Mouse (Mus musculus) midbrain, embryonic 16.5 days (tissue): Measurements from ENCODE around the gene Il34. TPM values are rescaled to one million over a fixed set of nuclear protein-coding genes. Genes with fewer than 3 reads are reported as not detected.

Source experiments
- ATAC-seq: fragments of 200-750 bp; cut with Nextera tagmentation; 2 replicates; pipeline ENCODE4 v1.8.0; 2017; ENCODE audit warnings: moderate TSS enrichment
- H3K27ac ChIP-seq: fragments of 300-500 bp; sonication (generic); 2 replicates; pipeline ENCODE4 v1.5.1; 2014; ENCODE audit warnings: mild to moderate bottlenecking, low read length, mixed read lengths
- H3K27me3 ChIP-seq: fragments of 300-500 bp; sonication (generic); 2 replicates; pipeline ENCODE4 v1.6.1; 2014; ENCODE audit warnings: low read depth, low read length, mixed read lengths; ENCODE audit not compliant: control insufficient read depth, insufficient read depth
- H3K36me3 ChIP-seq: fragments of 300-500 bp; sonication (generic); 2 replicates; pipeline ENCODE4 v1.6.1; 2014; ENCODE audit warnings: mild to moderate bottlenecking, low read length, moderate library complexity, mixed read lengths; ENCODE audit not compliant: control insufficient read depth, insufficient read depth
- H3K4me1 ChIP-seq: fragments of 300-500 bp; sonication (generic); 2 replicates; pipeline ENCODE4 v1.6.1; 2014; ENCODE audit warnings: mild to moderate bottlenecking, low read length, mixed read lengths; ENCODE audit not compliant: control insufficient read depth, insufficient read depth
- H3K4me2 ChIP-seq: fragments of 300-500 bp; sonication (generic); 2 replicates; pipeline ENCODE4 v1.6.1; 2014; ENCODE audit warnings: mild to moderate bottlenecking, low read length, mixed read lengths
- H3K4me3 ChIP-seq: fragments of 300-500 bp; sonication (generic); 2 replicates; pipeline ENCODE4 v1.5.1; 2014; ENCODE audit warnings: low read depth, mild to moderate bottlenecking, low read length, moderate library complexity, mixed read lengths
- H3K9ac ChIP-seq: fragments of 300-500 bp; sonication (generic); 2 replicates; pipeline ENCODE4 v1.6.1; 2014; ENCODE audit warnings: low read depth, low read length, mixed read lengths
- H3K9me3 ChIP-seq: fragments of 300-500 bp; sonication (generic); replicated peaks from 2 replicates; pipeline ENCODE4 v1.6.1; 2014; ENCODE audit warnings: mild to moderate bottlenecking, low read length, mixed read lengths; ENCODE audit not compliant: control insufficient read depth, poor library complexity, severe bottlenecking
- WGBS: fragments of 180-500 bp; shearing (Covaris S2); extraction: QIAGEN DNeasy Blood & Tissue Kit; methylation state at CpG from one replicate; pipeline ENCODE4 v1.1.7; 2014; 5-methylcytosine and 5-hydroxymethylcytosine counted together
- polyA plus RNA-seq: library from polyadenylated mRNA; unstranded; fragments of >200 nt; fragmentation: Nextera tagmentation; extraction: Ambion mirVana; gene quantifications from 2 replicates; pipeline ENCODE4 v1.2.1, GENCODE M21; 2015

Il34 gene
- polyA plus RNA-seq, 1 experiment from 2014 or later, result 7.7 TPM

DNA sequence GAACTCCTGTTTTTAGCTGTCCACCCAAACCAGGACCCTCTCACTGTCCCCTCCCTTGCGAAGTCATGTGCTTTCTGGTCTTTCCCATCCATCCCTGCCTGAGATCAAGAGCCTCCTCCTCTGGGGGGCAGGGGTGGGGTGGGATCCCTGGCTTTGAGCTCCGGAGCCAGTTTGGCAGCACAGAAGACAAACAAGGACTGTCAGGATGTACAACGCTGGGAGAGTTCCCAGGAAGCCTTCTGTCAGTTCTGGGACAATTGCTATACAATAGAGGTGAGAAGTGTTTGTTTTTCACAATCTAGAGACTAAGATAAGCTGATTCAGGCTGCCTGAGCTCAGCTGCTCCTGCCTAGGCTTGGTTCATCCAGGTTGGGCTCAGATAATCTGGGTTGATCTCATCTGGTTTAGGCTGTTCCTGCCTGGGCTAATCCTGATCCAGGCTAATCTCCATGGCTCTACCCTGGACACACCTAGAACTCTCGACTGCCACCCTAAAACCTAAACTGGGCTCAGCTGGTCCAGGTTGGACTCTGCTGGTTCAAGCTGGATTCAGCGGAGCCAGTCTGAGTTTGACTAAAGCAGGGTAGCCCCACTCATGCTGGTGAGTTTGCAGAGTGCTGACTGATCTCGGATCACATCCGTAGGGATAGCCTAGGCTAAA is 45.3 kb downstream of the Il34 start:
- Histone ChIP-seq H3K9ac (no peak overlapping the region), H3K4me3 (no peak overlapping the region), H3K4me1 (no peaks in the 10 kb centered on the region), H3K4me2 (no peak overlapping the region), H3K27me3 (no peaks in the 10 kb centered on the region), H3K9me3 (no peaks in the 10 kb centered on the region), H3K27ac (no peak overlapping the region), H3K36me3 (no peaks in the 10 kb centered on the region)
- 69% methylated on average over 7 of the region's 7 CpGs for WGBS
- no peak for ATAC-seq

DNA sequence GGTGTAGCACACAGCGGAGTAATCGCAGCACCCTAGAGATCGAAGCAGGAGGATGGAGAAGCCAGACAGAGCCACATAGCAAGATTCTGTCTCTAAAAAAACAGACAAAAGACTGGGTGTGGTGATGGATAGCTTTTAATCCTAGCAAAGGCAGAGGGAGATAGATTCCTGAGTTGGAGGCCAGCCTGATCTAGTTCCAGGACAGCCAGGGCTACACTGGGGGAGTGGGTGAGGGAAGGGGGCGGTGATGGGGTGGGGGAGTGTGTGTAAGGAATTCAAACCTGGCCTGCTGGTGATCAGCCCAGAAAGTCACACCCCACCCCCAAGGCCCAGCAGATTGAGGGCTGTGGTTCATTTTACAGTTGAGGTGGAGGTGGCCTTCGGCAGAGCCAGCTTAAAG is 49.5 kb downstream of the Il34 start:
- H3K4me1 ChIP-seq, result no peaks in the 10 kb centered on the region
- H3K4me2 ChIP-seq, result no peak overlapping the region
- H3K9me3 ChIP-seq, result no peaks in the 10 kb centered on the region
- WGBS, result 84% methylated on average over 5 of the region's 5 CpGs
- ATAC-seq, result no peak
- no peaks in the 10 kb centered on the region for H3K27me3 ChIP-seq
- H3K9ac ChIP-seq, result no peak overlapping the region
- H3K4me3 ChIP-seq, result no peak overlapping the region
- no peaks in the 10 kb centered on the region for H3K36me3 ChIP-seq
- H3K27ac ChIP-seq, result no peak overlapping the region

DNA sequence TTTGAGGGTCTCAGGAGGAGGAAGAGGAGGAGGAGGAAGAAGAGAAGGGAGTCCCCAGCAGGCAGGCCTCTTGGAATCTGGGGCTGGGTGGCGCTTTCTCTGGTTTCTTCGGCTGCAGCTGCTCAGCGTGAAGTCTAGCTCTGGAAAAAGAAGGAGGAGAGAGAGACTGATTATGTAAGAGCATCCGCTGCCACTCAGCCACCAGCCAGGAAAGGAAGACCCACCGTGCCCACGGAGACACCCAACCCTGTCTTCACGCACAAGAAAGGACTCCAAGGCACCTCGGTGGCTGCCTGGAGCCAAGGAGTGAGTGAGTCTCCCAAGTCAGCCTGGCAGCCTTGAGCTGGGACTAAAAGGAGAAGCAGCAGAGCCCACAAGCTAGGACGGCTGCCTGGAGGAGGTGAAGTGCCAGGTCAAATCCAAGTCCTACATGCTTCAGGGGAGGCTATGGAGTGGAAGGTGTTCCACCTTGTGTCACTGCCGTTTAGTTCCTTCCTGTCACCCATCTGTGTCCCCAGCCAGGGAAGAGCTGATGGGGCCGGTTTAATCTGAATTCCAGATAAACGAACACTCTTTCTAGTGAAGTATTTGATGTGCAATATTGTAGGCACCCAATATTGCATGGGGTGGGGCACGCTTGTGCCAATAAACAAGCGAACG is 50.1 kb downstream of the Il34 start:
- H3K4me3 ChIP-seq, result no peak overlapping the region
- no peaks in the 10 kb centered on the region for H3K36me3 ChIP-seq
- H3K27me3 ChIP-seq, result no peaks in the 10 kb centered on the region
- no peak overlapping the region for H3K9ac ChIP-seq
- ATAC-seq, result no peak
- no peaks in the 10 kb centered on the region for H3K4me1 ChIP-seq
- no peaks in the 10 kb centered on the region for H3K9me3 ChIP-seq
- 60% methylated on average over 15 of the region's 15 CpGs for WGBS
- H3K27ac ChIP-seq, result no peak overlapping the region
- H3K4me2 ChIP-seq, result no peak overlapping the region

DNA sequence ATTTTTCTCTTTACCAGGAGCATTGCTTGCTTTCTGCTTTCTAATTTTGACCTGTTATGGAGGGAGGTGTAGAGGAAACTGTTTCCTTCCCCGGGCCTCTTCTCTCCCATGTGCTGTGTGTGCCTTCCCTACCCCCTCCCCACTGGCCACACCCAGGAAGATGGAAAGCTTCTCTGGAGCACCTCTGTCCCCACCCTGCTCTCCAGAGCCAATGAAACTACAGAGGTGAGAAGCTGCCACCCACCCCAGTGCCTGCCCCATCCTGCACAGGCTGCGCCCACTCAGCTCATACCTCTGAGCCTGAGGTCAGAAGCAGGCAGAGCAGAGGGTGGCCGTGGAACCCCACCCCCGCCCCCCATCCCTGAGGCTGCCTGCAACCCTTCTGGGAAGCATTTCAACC is 51.0 kb downstream of the Il34 start:
- ATAC-seq, result no peak
- H3K4me3 ChIP-seq, result no peak overlapping the region
- WGBS, result 67% methylated on average over 4 of the region's 4 CpGs
- H3K4me1 ChIP-seq, result peaks cover 4% of the 10 kb centered on the region; the same call in 1 of the 2 replicates
- no peak overlapping the region for H3K27ac ChIP-seq
- no peaks in the 10 kb centered on the region for H3K36me3 ChIP-seq
- H3K9me3 ChIP-seq, result no peaks in the 10 kb centered on the region
- no peaks in the 10 kb centered on the region for H3K27me3 ChIP-seq
- no peak overlapping the region for H3K4me2 ChIP-seq
- no peak overlapping the region for H3K9ac ChIP-seq

DNA sequence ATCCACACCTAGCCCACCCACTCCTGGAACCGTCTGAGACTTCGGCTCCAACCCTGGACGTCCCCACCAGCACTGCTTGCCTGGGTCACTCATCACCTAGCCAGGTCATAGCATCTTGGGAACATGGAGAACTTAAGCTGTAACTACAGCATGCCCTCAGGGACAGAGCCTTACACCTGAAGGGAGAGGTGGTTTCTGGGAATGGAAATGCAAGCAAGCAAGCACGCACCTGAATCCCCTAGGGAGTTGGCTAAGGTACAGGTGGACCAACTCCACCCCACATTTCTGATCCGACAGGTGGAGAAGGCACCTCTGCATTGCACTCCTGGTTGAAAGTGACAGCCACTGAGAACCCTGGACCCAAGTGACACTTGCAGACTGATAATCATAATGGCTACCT is 54.2 kb downstream of the Il34 start:
- no peak overlapping the region for H3K4me2 ChIP-seq
- 84% methylated on average over 5 of the region's 5 CpGs for WGBS
- H3K27ac ChIP-seq, result no peak overlapping the region
- no peaks in the 10 kb centered on the region for H3K36me3 ChIP-seq
- no peaks in the 10 kb centered on the region for H3K27me3 ChIP-seq
- no peak for ATAC-seq
- H3K4me3 ChIP-seq, result no peak overlapping the region
- H3K9ac ChIP-seq, result no peak overlapping the region
- H3K4me1 ChIP-seq, result peaks cover 4% of the 10 kb centered on the region; the same call in 1 of the 2 replicates
- no peaks in the 10 kb centered on the region for H3K9me3 ChIP-seq

DNA sequence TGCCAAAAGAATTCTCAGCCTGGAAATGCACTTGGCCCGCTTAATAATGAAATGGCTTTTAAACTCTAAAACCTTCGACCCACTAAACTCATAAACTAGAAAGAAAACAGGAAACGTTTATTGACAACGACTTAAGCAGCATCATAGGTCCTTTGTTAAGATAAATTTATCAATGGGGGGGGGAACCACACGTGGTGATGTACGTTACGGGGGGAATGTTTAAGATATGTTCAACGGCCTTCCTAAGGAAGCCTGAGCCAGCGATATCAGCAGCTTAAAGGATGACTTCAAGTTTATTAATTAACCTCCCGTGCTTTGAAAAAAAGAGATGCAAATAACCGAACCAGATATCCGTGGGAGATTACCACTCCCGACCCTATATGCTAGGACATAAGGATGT is 55.5 kb downstream of the Il34 start:
- Histone ChIP-seq H3K9me3 (no peaks in the 10 kb centered on the region), H3K9ac (no peak overlapping the region; the same call in 1 of the 2 replicates), H3K27me3 (no peaks in the 10 kb centered on the region), H3K4me3 (no peak overlapping the region), H3K4me1 (peaks cover 4% of the 10 kb centered on the region; the same call in 1 of the 2 replicates), H3K27ac (no peak overlapping the region), H3K36me3 (no peaks in the 10 kb centered on the region), H3K4me2 (no peak overlapping the region)
- no peak for ATAC-seq
- 42% methylated on average over 13 of the region's 13 CpGs for WGBS

DNA sequence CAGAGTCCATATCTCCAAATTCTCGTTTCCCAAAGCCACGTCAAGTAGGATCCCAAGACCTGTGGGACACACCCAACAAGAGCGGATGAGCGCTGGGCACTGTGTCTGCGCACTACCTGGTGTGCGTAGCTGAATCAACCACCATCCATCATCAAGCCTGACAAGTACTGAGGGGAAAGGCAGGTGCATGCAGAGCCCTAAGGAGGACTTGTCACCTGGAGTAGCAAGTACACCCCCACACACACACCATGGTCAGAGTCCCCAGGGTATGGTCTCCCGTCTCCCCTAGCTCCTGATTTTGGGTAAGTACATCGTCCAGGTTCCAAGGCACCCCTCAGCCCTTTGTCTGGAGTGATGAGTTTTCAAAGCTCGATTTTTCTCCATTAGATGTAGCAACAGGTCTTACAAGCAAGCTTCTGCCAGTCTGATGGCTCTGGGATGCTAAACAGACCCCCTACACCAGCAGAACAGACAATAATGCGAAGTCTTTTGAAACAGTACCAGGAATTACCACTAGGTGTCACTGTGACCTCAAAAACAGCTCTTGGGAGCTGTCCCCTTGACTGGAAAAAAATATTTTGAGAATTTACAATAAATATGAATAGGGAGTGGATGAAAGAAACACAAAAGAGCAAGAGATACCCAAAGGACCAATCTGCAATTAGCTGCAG is 56.1 kb downstream of the Il34 start:
- H3K27ac ChIP-seq, result no peak overlapping the region
- H3K4me3 ChIP-seq, result no peak overlapping the region
- 60% methylated on average over 10 of the region's 10 CpGs for WGBS
- no peaks in the 10 kb centered on the region for H3K36me3 ChIP-seq
- ATAC-seq, result peak; percentile 67
- H3K4me1 ChIP-seq, result peaks cover 4% of the 10 kb centered on the region; the same call in 1 of the 2 replicates
- no peaks in the 10 kb centered on the region for H3K27me3 ChIP-seq
- no peak overlapping the region for H3K4me2 ChIP-seq
- no peaks in the 10 kb centered on the region for H3K9me3 ChIP-seq
- H3K9ac ChIP-seq, result no peak overlapping the region; the same call in 1 of the 2 replicates

DNA sequence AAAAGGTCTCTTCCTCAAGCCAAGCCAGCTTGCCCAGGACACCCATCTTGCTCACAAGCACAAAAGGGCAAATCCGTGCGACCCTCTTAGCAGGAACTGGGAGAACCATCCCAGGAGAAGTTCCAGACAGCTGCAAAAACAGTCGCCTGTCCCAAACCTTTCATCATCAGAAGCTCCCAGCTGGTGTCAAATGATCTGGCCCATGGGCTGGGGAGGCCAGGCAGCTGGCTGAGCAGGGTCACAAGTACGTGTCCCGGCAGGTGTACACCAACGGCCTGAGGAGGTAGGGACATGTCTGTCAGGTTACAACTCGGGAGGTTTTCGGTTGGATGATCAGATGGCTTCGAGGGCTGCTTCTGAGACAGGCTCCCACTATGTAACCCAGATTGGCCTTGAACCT is 59.1 kb downstream of the Il34 start:
- Histone ChIP-seq H3K9me3 (no peaks in the 10 kb centered on the region), H3K27me3 (no peaks in the 10 kb centered on the region), H3K27ac (no peak overlapping the region), H3K4me2 (no peak overlapping the region), H3K36me3 (no peaks in the 10 kb centered on the region), H3K4me3 (no peak overlapping the region), H3K9ac (no peak overlapping the region), H3K4me1 (peaks cover 4% of the 10 kb centered on the region; the same call in 1 of the 2 replicates)
- ATAC-seq, result no peak
- 74% methylated on average over 9 of the region's 9 CpGs for WGBS

DNA sequence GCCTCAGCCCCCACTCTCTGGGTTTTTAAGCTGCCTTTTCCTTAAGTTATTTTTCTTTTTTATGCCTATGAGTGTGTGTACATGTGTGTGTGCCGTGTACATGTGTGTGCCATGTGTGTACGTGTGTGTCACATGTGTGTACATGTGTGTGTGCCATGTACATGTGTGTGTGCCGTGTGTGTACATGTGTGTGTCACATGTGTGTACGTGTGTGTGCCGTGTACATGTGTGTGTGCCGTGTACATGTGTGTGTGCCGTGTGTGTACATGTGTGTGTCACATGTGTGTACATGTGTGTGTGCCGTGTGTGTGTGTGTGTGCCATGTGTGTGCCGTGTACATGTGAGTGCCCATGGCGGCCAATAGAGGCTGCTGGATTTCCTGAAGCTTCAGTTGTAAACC is 60.6 kb downstream of the Il34 start:
- Histone ChIP-seq H3K4me1 (no peaks in the 10 kb centered on the region; the same call in 1 of the 2 replicates), H3K36me3 (no peaks in the 10 kb centered on the region), H3K27me3 (no peaks in the 10 kb centered on the region), H3K27ac (no peak overlapping the region), H3K4me3 (no peak overlapping the region), H3K4me2 (no peak overlapping the region), H3K9me3 (no peaks in the 10 kb centered on the region), H3K9ac (no peak overlapping the region)
- ATAC-seq, result no peak
- 93% methylated on average over 10 of the region's 10 CpGs for WGBS
